Mouse (Mus musculus) heart, adult 2 months (tissue): ENCODE measurements at regions not wholly inside any gene's neighbourhood (a gene's known extent, or its start where the extent isn't known, plus 50 kb on each side); places are given as distances from the start of the nearest gene placed in this dataset.

Source experiments
- DNase-seq, 2 experiments: peaks; one replicate each; pipeline ENCODE4 v3.0.0; 2021
- H3K27ac ChIP-seq: fragments of 200-600 bp; 2 replicates; pipeline ENCODE4 v1.8.1; 2022
- H3K27me3 ChIP-seq: fragments of 200-500 bp; 2 replicates; pipeline ENCODE4 v1.6.1; 2012; ENCODE audit warnings: mild to moderate bottlenecking, low read length, inconsistent platforms, mixed read lengths; ENCODE audit not compliant: control insufficient read depth, insufficient read depth
- H3K36me3 ChIP-seq: fragments of 200-500 bp; 2 replicates; pipeline ENCODE4 v1.6.1; 2012; ENCODE audit warnings: low read length, inconsistent platforms; ENCODE audit not compliant: control insufficient read depth, insufficient read depth
- H3K4me1 ChIP-seq: fragments of 200-500 bp; 2 replicates; pipeline ENCODE4 v1.6.1; 2011; ENCODE audit warnings: low read length; ENCODE audit not compliant: control insufficient read depth, insufficient read depth
- H3K4me3 ChIP-seq: fragments of 200-600 bp; 2 replicates; pipeline ENCODE4 v1.8.1; 2022
- H3K79me2 ChIP-seq: fragments of 200-500 bp; replicated peaks from 2 replicates; pipeline ENCODE4 v1.6.1; 2012; ENCODE audit warnings: mild to moderate bottlenecking, inconsistent platforms, low read length, moderate library complexity, mixed read lengths; ENCODE audit not compliant: control insufficient read depth, insufficient read depth
- H3K9ac ChIP-seq: fragments of 200-500 bp; 2 replicates; pipeline ENCODE4 v1.6.1; 2012; ENCODE audit warnings: low read depth, mild to moderate bottlenecking, control low read depth, inconsistent platforms, low read length, mixed read lengths
- CTCF ChIP-seq: fragments of 200-600 bp; IDR thresholded peaks from 2 replicates; pipeline ENCODE4 v1.8.1; 2022; ENCODE audit warnings: antibody characterized with exemption, mild to moderate bottlenecking, moderate library complexity
- EP300 ChIP-seq: fragments of 200-500 bp; IDR thresholded peaks from 2 replicates; pipeline ENCODE4 v1.6.1; 2011; ENCODE audit warnings: low read depth, low read length, control low read depth; ENCODE audit not compliant: insufficient read depth
- POLR2A ChIP-seq: fragments of 200-500 bp; IDR thresholded peaks from 2 replicates; pipeline ENCODE4 v1.6.1; 2011; ENCODE audit warnings: mild to moderate bottlenecking, low read depth, low read length, control low read depth; ENCODE audit not compliant: insufficient read depth
- WGBS: fragments of 180-500 bp; shearing (Covaris S2); methylation state at CpG from one replicate; pipeline ENCODE4 v1.1.7; 2018; 5-methylcytosine and 5-hydroxymethylcytosine counted together
- intact Hi-C: fragments of 180-260 bp; cut with DNase I; formaldehyde crosslinking; loops from one replicate; pipeline ENCODE4 v1.15.1; 2025

GRCm38 (mm10) chr9:90434902-90435301, 164.3 kb upstream of the Tbc1d2b start:
- Histone ChIP-seq H3K4me3 (no peak overlapping the region), H3K4me1 (no peaks in the 10 kb centered on the region), H3K27me3 (no peaks in the 10 kb centered on the region), H3K9ac (no peak overlapping the region), H3K36me3 (no peaks in the 10 kb centered on the region), H3K27ac (no peak overlapping the region), H3K79me2 (no peaks in the 10 kb centered on the region)
- TF ChIP-seq CTCF (no peak), POLR2A (no peak), EP300 (no peak)
- intact Hi-C loops, result no loop called here
- DNase-seq, result no peak
- WGBS, result 45% methylated on average over 4 of the region's 4 CpGs

- no peaks in the 10 kb centered on the region for H3K27me3 ChIP-seq
- no peak overlapping the region for H3K9ac ChIP-seq
- TF ChIP-seq EP300 (no peak), POLR2A (no peak), CTCF (no peak)
- no peaks in the 10 kb centered on the region for H3K79me2 ChIP-seq
- no peak overlapping the region for H3K4me3 ChIP-seq
- 61% methylated on average over 2 of the region's 2 CpGs for WGBS
- H3K36me3 ChIP-seq, result no peaks in the 10 kb centered on the region
- no peak for DNase-seq
- H3K4me1 ChIP-seq, result no peaks in the 10 kb centered on the region
- intact Hi-C loops, result no loop called here
- H3K27ac ChIP-seq, result no peak overlapping the region
Observed at GRCm38 (mm10) chr9:90430898-90431297, 160.3 kb upstream of the Tbc1d2b start.

- 89% methylated on average over 6 of the region's 6 CpGs for WGBS
- TF ChIP-seq EP300, result no peak
- TF ChIP-seq POLR2A, result no peak
- TF ChIP-seq CTCF, result no peak
- H3K79me2 ChIP-seq, result no peaks in the 10 kb centered on the region
- DNase-seq, result no peak
- H3K4me3 ChIP-seq, result no peak overlapping the region
- no peak overlapping the region for H3K9ac ChIP-seq
- no peak overlapping the region for H3K27ac ChIP-seq
- H3K4me1 ChIP-seq, result no peaks in the 10 kb centered on the region
- intact Hi-C loops, result no loop called here
- H3K27me3 ChIP-seq, result no peaks in the 10 kb centered on the region
- no peaks in the 10 kb centered on the region for H3K36me3 ChIP-seq
Observed at GRCm38 (mm10) chr9:90421662-90422061, 151.1 kb upstream of the Tbc1d2b start.

- Histone ChIP-seq H3K27ac (no peak overlapping the region), H3K9ac (no peak overlapping the region), H3K79me2 (no peaks in the 10 kb centered on the region), H3K4me1 (no peaks in the 10 kb centered on the region), H3K27me3 (no peaks in the 10 kb centered on the region), H3K36me3 (no peaks in the 10 kb centered on the region), H3K4me3 (no peak overlapping the region)
- intact Hi-C loops, result no loop called here
- TF ChIP-seq POLR2A (no peak), CTCF (no peak), EP300 (no peak)
- WGBS, result 91% methylated on average over 7 of the region's 7 CpGs
- DNase-seq, result no peak
Observed at GRCm38 (mm10) chr9:90419762-90420541, 149.3 kb upstream of the Tbc1d2b start.

GRCm38 (mm10) chr9:90408789-90409188, 138.2 kb upstream of the Tbc1d2b start:
- no peaks in the 10 kb centered on the region for H3K79me2 ChIP-seq
- H3K9ac ChIP-seq, result no peak overlapping the region
- no peak overlapping the region for H3K4me3 ChIP-seq
- intact Hi-C loops, result loop anchor here (2.0 kb wide), 1 partner anchor 202 kb away; no protein-coding TSS in a partner anchor
- no peak overlapping the region for H3K27ac ChIP-seq
- no peaks in the 10 kb centered on the region for H3K4me1 ChIP-seq
- DNase-seq, result no peak
- WGBS, result 43% methylated on average over 2 of the region's 2 CpGs
- H3K27me3 ChIP-seq, result no peaks in the 10 kb centered on the region
- no peaks in the 10 kb centered on the region for H3K36me3 ChIP-seq
- TF ChIP-seq POLR2A (no peak), EP300 (no peak), CTCF (peak; percentile 75)

- no peaks in the 10 kb centered on the region for H3K79me2 ChIP-seq
- WGBS, result 48% methylated on average over 1 of the region's 1 CpGs
Observed at GRCm38 (mm10) chr9:90407573-90407972, 137.0 kb upstream of the Tbc1d2b start.

More at GRCm38 (mm10) chr9:90407573-90407972, 137.0 kb upstream of the Tbc1d2b start:
- no peak overlapping the region for H3K4me3 ChIP-seq
- no peak for DNase-seq
- TF ChIP-seq CTCF, result no peak
- TF ChIP-seq EP300, result no peak
- no peak for TF ChIP-seq POLR2A
- no peaks in the 10 kb centered on the region for H3K27me3 ChIP-seq
- no peak overlapping the region for H3K27ac ChIP-seq
- no peaks in the 10 kb centered on the region for H3K4me1 ChIP-seq
- no peak overlapping the region for H3K9ac ChIP-seq
- H3K36me3 ChIP-seq, result no peaks in the 10 kb centered on the region
- intact Hi-C loops, result no loop called here
